Mouse (Mus musculus) adrenal gland, postnatal 36 days (tissue): ENCODE measurements around the gene Pptc7. TPM values are rescaled to one million over a fixed set of nuclear protein-coding genes. Genes with fewer than 3 reads are reported as not detected.

ENCODE experiments used
- DNase-seq, 2 experiments: peaks; one replicate each; pipeline ENCODE4 v3.0.0; 2021; ENCODE audit warnings: mixed read lengths in 1 of 2
- total RNA-seq, 2 experiments: library from RNA; stranded (reverse); gene quantifications; 2 replicates each; pipeline ENCODE4 v1.2.3; 2021

Pptc7 gene
- total RNA-seq, 2 experiments from 2014 or later: 53.2 to 55.4 TPM

DNA sequence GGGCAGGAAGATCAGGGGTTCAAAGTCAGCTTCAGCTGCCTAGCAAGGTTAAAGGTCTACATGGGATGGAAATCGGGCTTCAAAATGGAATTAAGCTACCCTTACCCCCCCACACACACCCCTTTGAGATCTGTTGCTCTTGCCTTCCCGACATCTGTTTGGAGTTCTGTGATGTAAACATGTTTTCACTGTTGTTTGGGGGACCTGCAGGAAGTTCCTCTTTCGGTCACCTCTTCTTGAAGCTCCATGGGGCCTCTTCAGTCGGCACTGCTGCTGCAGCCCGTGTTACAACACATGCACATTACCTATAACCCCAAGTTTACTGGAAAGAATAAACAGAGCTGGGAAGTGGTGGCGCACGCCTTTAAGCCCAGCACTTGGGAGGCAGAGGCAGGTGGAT is 17.0 kb upstream of the Pptc7 start:
- DNase-seq: no peak

DNA sequence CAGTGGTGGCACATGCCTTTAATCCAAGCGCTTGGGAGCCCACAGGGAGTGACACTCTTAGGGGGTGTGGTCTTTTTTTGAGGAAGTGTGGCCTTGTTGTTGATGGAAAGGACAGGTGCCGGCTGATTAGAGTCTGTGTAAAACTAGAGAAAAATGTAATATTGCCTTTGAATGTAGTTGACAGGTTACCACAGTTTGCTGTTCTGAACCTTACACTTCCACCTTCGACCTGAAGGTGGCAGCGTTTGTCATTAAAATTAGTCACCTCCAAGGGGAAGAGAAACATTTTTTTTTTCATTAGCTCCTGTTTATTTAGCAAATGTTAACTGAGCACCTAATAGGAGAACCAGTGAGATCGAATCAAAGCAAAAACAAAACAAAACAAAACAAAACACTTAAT is 16.3 kb upstream of the Pptc7 start:
- peak; percentile 74 to 79 for DNase-seq

DNA sequence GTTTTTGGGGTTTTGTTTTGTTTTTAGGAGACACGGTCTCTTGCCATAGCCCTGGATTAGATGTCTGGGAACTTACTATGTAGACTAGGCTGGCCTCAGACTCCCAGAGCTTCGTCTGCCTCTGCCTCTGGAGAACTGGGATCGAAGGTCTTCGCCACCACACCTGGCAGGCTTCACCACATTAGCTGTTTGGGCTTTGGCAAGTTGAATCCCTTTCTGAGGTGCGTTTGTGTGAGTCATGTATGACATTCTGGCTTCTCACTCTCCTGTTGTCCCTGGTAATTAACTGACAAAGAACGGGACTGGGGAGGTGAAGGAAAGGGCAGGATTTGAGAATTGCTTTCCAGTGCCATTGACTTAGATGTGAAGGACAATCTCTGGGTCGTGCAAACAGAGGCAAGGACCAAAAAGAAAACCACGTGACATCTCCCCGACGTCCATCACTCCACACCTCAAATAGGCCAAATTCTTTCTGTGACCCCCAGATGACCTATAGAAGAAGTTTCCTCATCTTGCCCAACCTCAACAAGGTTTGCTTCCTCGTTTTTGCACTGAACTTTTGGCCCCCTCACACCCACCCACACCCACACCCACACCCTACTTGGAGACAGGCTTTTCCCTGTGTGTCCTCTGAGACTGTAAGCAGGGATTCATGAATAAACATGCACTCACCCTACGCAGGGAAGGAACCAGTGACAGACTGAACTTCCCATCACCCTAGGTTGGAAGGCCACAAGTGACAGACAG is 15.1 kb upstream of the Pptc7 start:
- DNase-seq: no peak

DNA sequence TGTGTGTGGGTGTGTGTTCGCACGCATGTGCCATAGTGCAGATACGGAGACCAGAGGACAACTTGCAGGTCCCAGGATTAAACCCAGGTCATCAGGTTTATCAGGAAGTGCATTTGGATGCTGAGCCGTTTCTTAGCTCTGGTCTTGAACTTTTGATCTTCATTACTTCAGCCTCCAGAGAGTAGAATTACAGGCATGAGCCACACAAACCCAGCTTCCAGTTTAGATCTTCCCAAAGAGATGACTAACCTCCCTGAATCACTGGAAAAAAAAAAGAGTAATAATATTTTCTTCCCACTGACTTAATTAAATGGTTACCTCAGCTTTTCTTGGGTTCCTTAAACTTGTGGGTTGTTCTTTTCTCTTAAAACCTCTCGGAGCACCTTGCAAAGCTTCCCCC is 11.3 kb upstream of the Pptc7 start:
- DNase-seq: no peak

DNA sequence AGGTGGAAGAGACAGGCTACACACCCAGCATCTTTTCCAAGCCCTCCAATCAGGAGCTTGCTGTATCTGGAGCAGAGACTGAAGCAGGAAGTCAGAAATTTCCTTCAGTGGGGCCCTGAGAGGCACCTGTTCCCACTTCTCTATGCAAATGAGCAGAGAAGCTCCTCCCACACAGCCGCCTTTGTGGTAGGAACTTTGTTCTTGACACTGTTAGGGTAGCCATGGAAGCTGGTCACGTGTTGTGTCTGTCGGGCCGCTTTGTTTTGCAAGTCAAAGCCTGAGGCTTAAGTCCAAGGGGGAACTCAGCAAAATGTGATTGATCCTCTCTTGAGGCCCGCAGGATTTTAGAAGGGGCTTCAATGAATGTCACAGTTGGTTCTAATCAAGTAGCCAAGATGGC is 9.4 kb upstream of the Pptc7 start:
- no peak for DNase-seq

DNA sequence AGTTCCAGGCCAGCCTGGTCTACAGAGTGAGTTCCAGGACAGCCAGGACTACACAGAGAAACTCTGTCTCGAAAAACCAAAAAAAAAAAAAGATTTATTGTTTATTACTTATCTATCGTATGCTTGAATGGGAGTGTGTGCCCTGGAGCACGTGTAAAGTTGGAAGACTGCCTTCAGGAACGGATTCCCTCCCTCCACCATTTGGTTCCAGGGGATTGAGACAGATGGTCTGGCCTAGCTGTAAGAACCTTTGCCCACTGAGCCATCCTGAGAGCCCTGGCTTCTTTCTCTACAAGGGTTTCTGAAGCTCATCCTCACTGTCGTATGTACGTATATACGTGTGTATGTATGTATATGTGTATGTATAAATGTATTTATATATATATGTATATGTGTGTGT is 5.2 kb upstream of the Pptc7 start:
- no peak for DNase-seq

DNA sequence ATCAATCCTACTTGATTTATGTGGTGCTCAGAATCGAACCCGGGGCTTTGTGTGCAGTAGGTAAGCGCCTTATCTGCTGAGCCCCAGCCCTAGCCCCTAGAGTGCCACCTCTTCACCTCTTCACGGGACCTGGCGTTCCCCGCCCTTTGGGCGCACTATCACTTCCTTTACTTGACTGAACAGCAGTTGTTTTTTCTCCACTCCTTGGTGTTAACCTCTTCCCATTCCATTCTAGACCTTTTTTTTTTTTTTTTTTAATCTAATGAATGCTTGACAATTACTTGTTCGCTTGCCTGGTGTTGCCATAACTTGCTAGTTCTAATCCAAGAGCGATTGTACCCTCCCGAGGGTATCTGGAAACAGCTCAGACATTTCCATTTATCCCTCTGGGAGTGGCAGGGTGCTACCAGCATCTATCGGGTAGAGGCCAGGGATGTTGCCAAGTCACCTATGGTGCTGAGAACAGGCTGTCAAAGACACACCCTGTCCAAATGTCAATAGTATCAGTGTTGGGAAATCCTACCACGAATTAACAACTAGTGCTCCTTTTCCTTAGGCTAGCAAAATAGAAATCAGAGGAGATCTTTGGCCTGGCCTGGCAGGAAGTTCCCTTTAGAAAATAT is 4.3 kb upstream of the Pptc7 start:
- no peak for DNase-seq

DNA sequence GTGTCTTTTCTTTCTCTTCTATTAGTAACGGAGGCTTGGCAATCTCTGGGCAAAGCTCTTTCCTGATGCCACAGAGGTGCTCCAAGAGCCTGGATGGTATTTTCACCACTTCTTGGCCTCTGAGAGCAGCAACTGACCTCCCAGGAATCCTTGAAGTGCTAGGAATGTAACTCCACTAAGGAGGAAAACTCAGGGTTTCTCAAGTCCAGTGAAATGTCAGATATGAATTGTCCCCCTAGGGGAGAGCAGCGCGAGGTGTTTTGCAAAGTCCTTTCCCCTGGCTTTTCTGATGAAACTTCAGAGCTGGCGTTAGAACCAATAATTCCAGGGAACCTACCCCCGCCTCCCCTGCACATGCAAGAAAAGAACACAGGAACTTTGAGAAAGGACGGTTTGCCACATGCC is 3.7 kb upstream of the Pptc7 start:
- peak in 1 of 2 experiments; percentile 53 for DNase-seq

DNA sequence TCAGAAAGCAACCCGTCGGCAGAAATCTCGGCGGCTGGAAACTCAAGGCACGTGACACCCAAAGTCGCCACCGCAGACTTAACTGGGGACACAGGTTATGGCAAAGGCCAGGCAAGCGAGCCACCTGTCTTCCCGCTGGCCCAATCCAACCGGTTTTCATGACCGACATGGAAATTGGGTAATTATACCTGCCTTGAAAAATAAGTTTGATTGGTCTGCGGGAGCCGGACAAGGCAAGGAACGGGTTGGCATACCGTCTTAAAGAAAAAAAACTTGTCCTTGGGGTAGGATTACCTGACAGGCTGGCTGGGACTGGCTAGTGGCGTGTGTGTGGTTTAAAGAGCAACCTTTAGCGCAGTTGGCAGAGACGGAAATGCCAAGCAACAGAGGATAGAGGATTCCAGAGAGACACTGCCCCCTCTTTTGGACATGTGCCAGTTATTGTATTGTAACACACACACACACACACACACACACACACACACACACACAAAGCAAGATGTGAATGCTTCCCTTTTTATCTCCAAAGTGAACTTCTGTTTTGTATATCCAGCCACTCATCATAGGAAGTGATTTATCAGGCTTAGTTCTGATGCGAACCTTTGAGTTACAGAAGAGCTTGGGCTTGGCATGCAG is 3.2 kb upstream of the Pptc7 start:
- peak in 1 of 2 experiments; percentile 52 for DNase-seq

DNA sequence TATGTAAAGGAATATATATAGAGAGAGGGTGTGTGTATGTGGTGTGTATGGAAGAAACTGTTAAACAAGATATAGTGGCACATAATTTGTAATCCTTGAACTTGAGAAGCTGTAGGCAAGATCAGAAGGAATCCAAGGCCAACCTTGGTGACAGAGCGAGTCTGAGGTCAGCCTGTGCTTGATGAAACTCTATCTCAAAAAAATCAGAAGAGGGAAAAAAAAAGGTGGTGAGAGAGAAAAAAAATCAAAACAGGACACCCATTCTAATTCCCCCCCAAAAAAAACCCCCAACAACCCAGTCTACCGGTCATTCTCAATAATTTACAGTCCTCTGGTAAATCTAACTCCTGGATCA is 360 bp upstream of the Pptc7 start:
- peak in 1 of 2 experiments; percentile 49 for DNase-seq

DNA sequence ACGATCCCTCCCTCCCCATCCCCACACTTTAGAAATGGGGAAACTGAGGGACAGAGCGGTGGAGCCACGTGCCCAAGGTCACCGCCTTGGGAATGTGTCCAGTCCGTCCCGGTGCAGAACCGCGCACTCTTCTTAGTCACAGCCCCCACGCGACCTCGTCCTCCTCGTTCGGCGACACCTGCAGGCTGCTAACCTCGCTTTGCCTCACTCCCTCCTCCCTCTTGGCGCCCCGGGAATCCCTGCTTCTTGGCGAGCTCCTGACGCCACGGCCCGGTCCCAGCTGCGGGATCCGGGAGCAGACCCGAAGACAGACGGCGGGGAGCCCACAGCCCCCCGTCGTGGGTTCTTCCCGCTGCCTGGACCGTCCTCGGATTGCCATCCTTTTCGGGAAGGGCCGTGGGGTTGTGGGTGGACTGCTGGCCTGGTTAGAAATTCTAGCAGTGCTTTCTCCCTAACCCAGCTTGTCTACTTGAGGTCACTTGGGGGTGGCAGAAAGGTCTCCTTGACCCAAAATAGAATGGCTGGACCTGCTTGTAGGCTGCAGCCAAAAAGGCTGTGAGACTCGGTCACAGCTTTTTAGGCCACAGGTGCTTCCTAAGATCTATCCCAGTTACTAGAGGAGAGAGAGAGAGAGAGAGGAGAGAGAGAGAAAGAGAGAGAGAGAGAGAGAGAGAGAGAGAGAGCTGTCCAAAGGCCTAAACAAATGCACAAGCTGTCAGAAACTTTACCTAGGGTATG is 1.0 kb downstream of the Pptc7 start:
- peak; percentile 81 to 82 for DNase-seq

DNA sequence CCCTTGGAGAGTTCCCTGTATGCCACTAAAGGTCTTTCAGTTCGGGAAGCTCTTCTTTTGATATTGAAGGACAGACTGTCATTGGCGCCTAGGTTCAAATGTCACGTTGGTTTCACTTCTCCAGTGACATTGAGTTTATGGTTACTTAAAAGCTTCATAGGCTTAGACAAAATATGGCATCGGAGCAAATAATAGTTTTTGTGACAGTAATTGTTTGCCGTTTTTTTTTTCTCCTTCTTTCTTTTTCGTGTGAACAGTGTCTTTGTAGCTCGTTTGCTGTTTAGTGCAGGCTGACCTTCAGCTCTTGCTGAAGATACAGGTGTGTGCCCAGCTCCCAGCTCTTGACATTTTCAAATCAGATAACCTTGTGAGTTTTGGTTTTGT is 1.6 kb downstream of the Pptc7 start:
- DNase-seq: no peak

DNA sequence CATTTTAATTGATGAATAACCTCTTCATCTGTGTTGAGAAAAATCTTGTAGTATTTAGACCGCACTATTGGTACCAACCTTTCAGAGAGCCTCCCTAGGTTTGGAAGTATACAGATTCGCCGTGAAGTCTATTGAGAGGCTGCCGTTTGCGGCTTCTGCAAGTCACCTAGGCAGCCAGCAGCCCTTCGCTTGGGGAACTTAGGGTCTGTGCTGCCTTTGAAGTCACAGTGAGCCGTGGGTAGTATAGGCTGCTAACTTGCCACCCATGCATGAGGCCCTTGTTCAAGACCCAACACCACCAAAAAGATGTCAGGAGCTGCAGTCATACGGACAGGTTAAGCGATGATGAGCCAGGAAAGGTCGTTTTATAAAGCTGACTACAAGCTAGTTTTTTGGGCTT is 2.0 kb downstream of the Pptc7 start:
- DNase-seq: no peak

DNA sequence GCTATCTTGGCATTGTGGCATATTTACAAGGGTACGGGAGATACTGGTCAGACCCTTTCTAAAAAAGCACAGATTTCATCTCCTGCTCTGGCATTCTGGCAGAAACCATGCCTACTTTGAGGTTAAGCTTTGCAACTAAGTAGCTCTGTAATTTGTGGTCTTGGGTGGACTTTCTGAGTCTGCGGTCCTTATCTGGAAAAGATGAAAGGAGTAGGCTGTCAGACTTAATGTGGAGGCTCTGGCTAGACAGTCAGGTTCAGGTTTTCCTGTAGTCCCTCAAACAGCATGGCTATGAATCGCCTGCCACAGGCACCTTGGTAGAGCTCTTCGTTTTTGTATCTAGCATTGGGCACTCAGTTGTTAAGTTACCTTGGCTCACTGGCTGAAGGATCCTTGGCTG is 2.9 kb downstream of the Pptc7 start:
- DNase-seq: no peak

DNA sequence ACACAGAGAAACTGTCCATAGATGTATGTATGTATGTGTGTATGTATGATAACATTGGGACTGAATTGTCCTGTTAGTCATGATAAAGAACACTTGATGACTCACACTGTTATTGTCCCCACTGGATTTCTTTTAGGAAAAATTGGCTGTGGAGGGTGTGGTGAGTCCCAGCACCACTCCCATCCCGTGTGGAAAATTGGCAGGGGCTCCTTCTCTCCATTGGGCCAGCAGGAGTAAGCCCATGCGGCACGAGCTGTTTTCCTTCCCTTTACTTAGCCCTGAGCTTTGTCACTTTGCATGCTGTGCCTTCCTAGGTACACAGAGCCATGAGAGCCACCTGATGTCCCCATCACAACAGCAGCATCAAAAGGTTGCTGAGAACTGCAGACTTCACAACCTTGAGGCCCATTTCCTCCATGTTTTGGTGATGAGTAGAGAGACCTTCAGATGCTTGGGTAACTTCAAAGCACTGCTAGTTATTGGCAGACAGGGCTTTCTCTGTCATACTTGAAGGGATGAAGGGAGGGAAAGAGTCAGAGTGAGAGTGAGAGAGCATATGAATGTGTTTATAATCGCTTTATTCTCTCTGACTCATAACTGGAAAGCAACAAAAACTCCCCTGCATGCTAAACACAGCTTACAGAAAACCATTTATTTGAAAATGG is 4.1 kb downstream of the Pptc7 start:
- DNase-seq: peak in 1 of 2 experiments; percentile 31

DNA sequence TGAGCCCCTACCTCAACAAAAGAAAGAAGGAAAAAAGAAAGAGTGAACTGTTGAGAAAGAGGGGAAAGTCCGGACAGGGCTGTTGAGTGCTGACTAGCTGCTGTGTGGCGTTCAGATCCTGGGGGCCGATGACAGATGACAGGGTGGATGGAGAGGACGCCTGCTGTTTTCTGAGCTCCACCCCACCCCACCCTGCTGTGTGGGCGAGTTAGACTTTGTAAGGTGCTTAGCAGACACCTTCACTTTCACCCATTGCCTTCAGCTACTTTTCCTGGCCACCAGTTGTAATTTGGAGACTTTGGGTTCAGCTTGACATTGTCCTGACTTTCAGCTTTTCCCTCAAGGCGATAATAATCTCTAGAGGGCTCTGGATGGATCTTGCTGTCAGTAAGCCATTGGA is 7.0 kb downstream of the Pptc7 start:
- DNase-seq: no peak

DNA sequence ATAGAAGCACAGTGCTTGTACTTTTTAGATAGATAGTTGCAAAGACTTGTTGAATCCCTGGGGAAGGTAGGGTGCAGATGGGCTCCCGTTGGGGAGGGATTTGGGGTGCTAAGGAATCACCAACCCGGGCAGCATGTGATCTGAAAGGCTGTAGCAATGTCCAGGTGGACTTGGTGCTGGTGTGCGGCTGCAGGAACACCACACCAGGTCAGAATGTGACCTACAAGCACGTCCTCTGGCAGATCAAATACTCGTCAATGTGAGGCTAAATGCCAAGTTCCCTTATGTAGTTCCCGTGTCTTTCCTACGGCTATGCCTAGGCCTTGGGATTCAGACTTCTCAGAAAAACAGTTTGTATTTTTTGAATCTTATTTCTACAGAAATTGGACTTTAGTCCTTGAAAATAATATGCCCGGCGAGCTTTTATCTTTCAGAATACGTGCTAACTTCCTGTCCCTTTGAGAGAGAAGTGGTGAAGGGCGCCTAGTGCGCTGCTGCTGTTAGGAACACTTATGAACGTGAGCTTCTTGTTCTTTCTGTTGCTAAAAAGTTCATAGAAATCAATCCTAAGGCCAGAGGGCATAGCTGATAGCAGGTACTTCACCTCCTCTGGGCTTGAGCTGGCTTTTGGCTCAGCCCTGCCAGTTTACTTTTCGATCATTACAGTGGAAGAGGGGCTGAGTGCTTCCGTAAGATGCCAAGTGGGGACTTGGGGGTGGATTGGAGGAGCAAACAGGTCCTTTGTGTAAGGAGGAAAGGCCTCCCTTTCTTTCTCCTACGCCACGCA is 7.6 kb downstream of the Pptc7 start:
- no peak for DNase-seq

DNA sequence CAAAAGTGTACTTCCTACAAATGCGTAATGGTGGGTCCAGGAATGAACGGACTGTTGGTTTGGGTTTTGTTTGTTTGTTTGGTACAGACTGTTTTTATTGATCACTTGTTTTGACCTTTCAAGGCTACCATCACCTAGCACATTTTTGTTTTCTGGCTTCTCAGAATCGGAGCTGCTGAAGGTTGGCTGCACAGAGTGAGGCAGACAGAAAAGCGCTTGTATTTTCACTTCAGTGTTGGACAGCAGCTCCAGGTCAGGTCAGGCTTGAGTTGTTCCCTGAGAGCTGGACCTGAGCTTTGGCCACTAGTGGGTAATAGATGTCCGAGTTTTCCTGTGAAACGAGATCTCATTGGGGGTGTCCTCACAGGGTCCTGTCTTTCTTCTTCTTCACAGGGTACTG is 9.0 kb downstream of the Pptc7 start:
- no peak for DNase-seq

DNA sequence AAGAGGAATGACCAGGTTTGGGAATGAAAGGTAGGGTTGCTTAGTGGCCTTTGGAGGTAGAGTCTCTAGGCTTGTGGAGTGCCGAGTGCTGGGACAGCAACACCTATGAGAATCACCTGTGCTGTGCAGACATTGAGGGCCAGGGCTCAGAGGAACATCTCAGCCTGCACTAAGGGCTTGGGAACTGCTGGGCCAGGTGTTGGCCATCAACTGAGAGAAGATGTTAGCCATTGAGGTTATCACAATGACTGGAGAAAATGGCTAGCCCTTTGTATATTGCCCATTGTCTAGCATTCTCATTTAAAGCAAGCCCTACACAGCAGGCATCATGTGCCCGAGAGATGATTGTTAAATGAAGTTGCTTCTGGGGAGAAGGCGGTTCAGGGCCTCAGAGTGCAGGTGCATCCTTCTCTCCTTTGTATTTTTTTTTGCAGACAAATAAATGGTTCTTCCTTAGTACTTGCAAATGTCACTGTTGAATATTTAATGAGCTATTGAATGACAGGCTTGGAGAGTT is 10.1 kb downstream of the Pptc7 start:
- DNase-seq: no peak

DNA sequence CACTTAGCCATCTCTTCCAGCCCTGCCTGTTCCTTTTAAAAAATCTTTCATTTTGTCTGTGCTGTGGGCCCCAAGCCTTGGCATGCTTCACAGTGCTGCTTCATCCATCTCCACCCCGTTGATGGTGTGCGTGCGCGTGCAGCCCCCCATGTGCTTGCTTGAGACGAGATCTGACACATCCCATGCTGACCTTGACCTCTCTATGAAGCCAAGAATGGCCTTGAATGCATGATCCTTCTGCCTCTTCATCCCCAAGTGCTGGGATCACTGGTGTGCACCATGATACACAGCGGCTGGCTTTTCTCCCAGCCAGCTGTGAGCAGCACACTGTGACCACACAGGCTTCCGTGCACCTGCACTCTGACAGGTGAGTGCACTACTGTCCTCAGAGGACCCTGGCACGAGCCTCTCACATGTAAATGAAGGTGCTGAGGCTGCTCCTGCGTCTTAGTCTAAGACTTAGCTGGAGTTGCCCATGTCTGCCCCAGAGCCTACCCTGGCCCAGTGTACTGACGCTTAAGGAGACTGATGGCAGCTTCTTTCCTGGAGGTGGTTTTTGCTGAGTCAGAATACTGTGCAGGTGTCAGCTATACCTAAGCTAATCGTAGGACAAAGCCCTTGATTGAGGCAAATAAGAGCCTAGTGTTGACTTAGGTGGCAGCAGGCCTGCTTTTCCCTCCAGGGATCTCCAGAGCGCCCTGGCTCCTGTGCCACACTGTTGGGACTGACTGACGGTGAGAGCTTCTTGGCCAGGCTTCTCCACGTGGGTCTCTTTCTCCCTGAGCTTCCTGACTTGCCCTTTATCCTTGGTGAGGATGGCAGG is 11.2 kb downstream of the Pptc7 start:
- DNase-seq: no peak
